Mouse (Mus musculus) forebrain, embryonic 12.5 days (tissue): ENCODE data around the gene Kcnh3. TPM values are rescaled to one million over a fixed set of nuclear protein-coding genes. Genes with fewer than 3 reads are reported as not detected.
"Not testable (repeated sequence)": the region's sequence is repeated elsewhere in the genome, so short reads cannot be mapped to it uniquely, and the experiment has no call there.

Experiments used
- ATAC-seq: fragments of 200-750 bp; cut with Nextera tagmentation; 2 replicates; pipeline ENCODE4 v1.8.0; 2017; ENCODE audit warnings: moderate TSS enrichment; ENCODE audit not compliant: low FRiP score
- H3K27ac ChIP-seq: fragments of 300-500 bp; sonication (generic); 2 replicates; pipeline ENCODE4 v1.5.1; 2016; ENCODE audit warnings: mild to moderate bottlenecking
- H3K27me3 ChIP-seq: fragments of 300-500 bp; sonication (generic); 2 replicates; pipeline ENCODE4 v1.6.1; 2016; ENCODE audit warnings: mild to moderate bottlenecking
- H3K36me3 ChIP-seq: fragments of 300-500 bp; sonication (generic); replicated peaks from 2 replicates; pipeline ENCODE4 v1.6.1; 2016; ENCODE audit warnings: mild to moderate bottlenecking
- H3K4me1 ChIP-seq: fragments of 300-500 bp; sonication (generic); 2 replicates; pipeline ENCODE4 v1.6.1; 2016
- H3K4me2 ChIP-seq: fragments of 300-500 bp; sonication (generic); 2 replicates; pipeline ENCODE4 v1.6.1; 2016; ENCODE audit warnings: mild to moderate bottlenecking, moderate library complexity
- H3K4me3 ChIP-seq: fragments of 300-500 bp; sonication (generic); replicated peaks from 2 replicates; pipeline ENCODE4 v1.5.1; 2016; ENCODE audit warnings: mild to moderate bottlenecking
- H3K9ac ChIP-seq: fragments of 300-500 bp; sonication (generic); 2 replicates; pipeline ENCODE4 v1.6.1; 2016; ENCODE audit warnings: mild to moderate bottlenecking
- H3K9me3 ChIP-seq: fragments of 300-500 bp; sonication (generic); 2 replicates; pipeline ENCODE4 v1.6.1; 2016
- WGBS: fragments of 180-500 bp; shearing (Covaris S2); methylation state at CpG from one replicate; pipeline ENCODE4 v1.1.7; 2016; 5-methylcytosine and 5-hydroxymethylcytosine counted together
- polyA plus RNA-seq: library from polyadenylated mRNA; unstranded; fragments of >200 nt; fragmentation: Nextera tagmentation; extraction: Ambion mirVana; gene quantifications from 2 replicates; pipeline ENCODE4 v1.2.1, GENCODE M21; 2016

The Kcnh3 gene
- polyA plus RNA-seq, 1 experiment from 2014 or later: 0.60 TPM

- no peak for ATAC-seq
- H3K36me3 ChIP-seq: no peaks in the 10 kb centered on the region
- H3K27me3 ChIP-seq: peaks cover 89% of the 10 kb centered on the region
- peak overlapping the region; percentile 64 for H3K4me2 ChIP-seq
- H3K9me3 ChIP-seq: no peaks in the 10 kb centered on the region
- no peak overlapping the region for H3K27ac ChIP-seq
- WGBS: 4% methylated on average over 18 of the region's 18 CpGs
- H3K9ac ChIP-seq: peak overlapping the region; percentile 44; the same call in 1 of the 2 replicates
- H3K4me3 ChIP-seq: peak overlapping the region; percentile 44
- peaks cover 37% of the 10 kb centered on the region for H3K4me1 ChIP-seq
Observed at GRCm38 (mm10) chr15:99222794-99223584, 1.7 kb upstream of the Kcnh3 start.

- Histone ChIP-seq H3K9me3 (no peaks in the 10 kb centered on the region), H3K4me3 (peak overlapping the region; percentile 44), H3K9ac (peak overlapping the region; percentile 44), H3K4me2 (peak overlapping the region; percentile 64), H3K27ac (no peak overlapping the region), H3K36me3 (no peaks in the 10 kb centered on the region), H3K4me1 (peaks cover 37% of the 10 kb centered on the region), H3K27me3 (peaks cover 96% of the 10 kb centered on the region)
- WGBS: under 1% methylated on average over 44 of the region's 46 CpGs
- no peak for ATAC-seq
Observed at GRCm38 (mm10) chr15:99223585-99224207, 965 bp upstream of the Kcnh3 start.

GRCm38 (mm10) chr15:99225081-99225810 lies 585 bp downstream of the Kcnh3 start:
- Histone ChIP-seq H3K9ac (no peak overlapping the region), H3K27me3 (peaks cover 100% of the 10 kb centered on the region), H3K27ac (no peak overlapping the region), H3K4me3 (peak overlapping the region; percentile 44), H3K4me2 (peak overlapping the region; percentile 64), H3K9me3 (no peaks in the 10 kb centered on the region), H3K4me1 (peaks cover 37% of the 10 kb centered on the region), H3K36me3 (no peaks in the 10 kb centered on the region)
- ATAC-seq: no peak
- WGBS: under 1% methylated on average over 22 of the region's 22 CpGs

GRCm38 (mm10) chr15:99226090-99226489 lies 1.4 kb downstream of the Kcnh3 start:
- H3K9ac ChIP-seq: no peak overlapping the region
- H3K27ac ChIP-seq: no peak overlapping the region
- peaks cover 100% of the 10 kb centered on the region for H3K27me3 ChIP-seq
- no peak for ATAC-seq
- peaks cover 37% of the 10 kb centered on the region for H3K4me1 ChIP-seq
- 13% methylated on average over 14 of the region's 14 CpGs for WGBS
- H3K36me3 ChIP-seq: no peaks in the 10 kb centered on the region
- no peak overlapping the region for H3K4me2 ChIP-seq
- no peaks in the 10 kb centered on the region for H3K9me3 ChIP-seq
- no peak overlapping the region for H3K4me3 ChIP-seq

- H3K4me3 ChIP-seq: no peak overlapping the region
- H3K4me1 ChIP-seq: no peaks in the 10 kb centered on the region
- peaks cover 67% of the 10 kb centered on the region for H3K27me3 ChIP-seq
- no peak overlapping the region for H3K9ac ChIP-seq
- no peaks in the 10 kb centered on the region for H3K9me3 ChIP-seq
- H3K27ac ChIP-seq: no peak overlapping the region
- no peaks in the 10 kb centered on the region for H3K36me3 ChIP-seq
- 73% methylated on average over 10 of the region's 10 CpGs for WGBS
- ATAC-seq: no peak
- no peak overlapping the region for H3K4me2 ChIP-seq
Observed at GRCm38 (mm10) chr15:99231998-99232397, 7.3 kb downstream of the Kcnh3 start.

DNA sequence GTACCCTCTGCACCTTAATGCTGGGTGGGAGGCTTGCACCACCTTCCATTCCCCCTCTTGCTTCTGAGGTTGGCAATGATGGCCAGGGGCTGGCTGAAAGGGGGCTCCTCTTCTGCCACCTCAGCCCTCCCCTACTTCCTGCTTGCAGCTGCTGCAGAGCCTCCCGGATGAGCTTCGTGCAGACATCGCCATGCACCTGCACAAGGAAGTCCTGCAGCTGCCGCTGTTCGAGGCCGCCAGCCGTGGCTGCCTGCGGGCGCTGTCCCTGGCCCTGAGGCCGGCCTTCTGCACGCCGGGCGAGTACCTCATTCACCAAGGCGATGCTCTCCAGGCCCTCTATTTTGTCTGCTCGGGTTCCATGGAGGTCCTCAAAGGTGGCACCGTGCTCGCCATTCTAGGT lies 9.1 kb downstream of the Kcnh3 start:
- Histone ChIP-seq H3K9ac (no peak overlapping the region), H3K4me3 (no peak overlapping the region), H3K27me3 (peaks cover 50% of the 10 kb centered on the region), H3K9me3 (no peaks in the 10 kb centered on the region), H3K4me2 (no peak overlapping the region), H3K27ac (no peak overlapping the region), H3K36me3 (no peaks in the 10 kb centered on the region), H3K4me1 (0 out of 2 replicates have a peak, but pooled peaks cover 2% of the 10 kb centered on the region)
- WGBS: 64% methylated on average over 17 of the region's 17 CpGs
- ATAC-seq: no peak

GRCm38 (mm10) chr15:99234326-99235010 lies 9.8 kb downstream of the Kcnh3 start:
- no peak for ATAC-seq
- Histone ChIP-seq H3K4me3 (no peak overlapping the region), H3K27ac (no peak overlapping the region), H3K36me3 (no peaks in the 10 kb centered on the region), H3K9ac (no peak overlapping the region), H3K4me1 (0 out of 2 replicates have a peak, but pooled peaks cover 2% of the 10 kb centered on the region), H3K4me2 (no peak overlapping the region), H3K9me3 (no peaks in the 10 kb centered on the region), H3K27me3 (peaks cover 43% of the 10 kb centered on the region)
- 58% methylated on average over 12 of the region's 12 CpGs for WGBS

GRCm38 (mm10) chr15:99238006-99238405 lies 13.3 kb downstream of the Kcnh3 start:
- Histone ChIP-seq H3K4me2 (no peak overlapping the region), H3K4me3 (no peak overlapping the region), H3K36me3 (peaks cover 25% of the 10 kb centered on the region), H3K4me1 (0 out of 2 replicates have a peak, but pooled peaks cover 2% of the 10 kb centered on the region), H3K9ac (0 out of 2 replicates have a peak overlapping the region, but pooled peaks have one; percentile 25), H3K9me3 (no peaks in the 10 kb centered on the region), H3K27ac (no peak overlapping the region), H3K27me3 (peaks cover 16% of the 10 kb centered on the region; the same call in 1 of the 2 replicates)
- 67% methylated on average over 11 of the region's 11 CpGs for WGBS
- no peak for ATAC-seq

- Histone ChIP-seq H3K27ac (no peak overlapping the region), H3K4me2 (no peak overlapping the region), H3K4me3 (no peak overlapping the region), H3K4me1 (0 out of 2 replicates have a peak, but pooled peaks cover 2% of the 10 kb centered on the region), H3K36me3 (peaks cover 46% of the 10 kb centered on the region), H3K9ac (no peak overlapping the region), H3K27me3 (no peaks in the 10 kb centered on the region), H3K9me3 (no peaks in the 10 kb centered on the region)
- no peak for ATAC-seq
- WGBS: 62% methylated on average over 4 of the region's 4 CpGs
Observed at GRCm38 (mm10) chr15:99240129-99240528, 15.5 kb downstream of the Kcnh3 start.

GRCm38 (mm10) chr15:99241249-99241648 lies 16.6 kb downstream of the Kcnh3 start:
- ATAC-seq: no peak
- H3K4me2 ChIP-seq: no peak overlapping the region
- H3K36me3 ChIP-seq: peaks cover 57% of the 10 kb centered on the region
- no peak overlapping the region for H3K9ac ChIP-seq
- no peak overlapping the region for H3K27ac ChIP-seq
- 79% methylated on average over 4 of the region's 4 CpGs for WGBS
- H3K27me3 ChIP-seq: no peaks in the 10 kb centered on the region
- H3K4me1 ChIP-seq: 0 out of 2 replicates have a peak, but pooled peaks cover 2% of the 10 kb centered on the region
- H3K9me3 ChIP-seq: no peaks in the 10 kb centered on the region
- H3K4me3 ChIP-seq: no peak overlapping the region

DNA sequence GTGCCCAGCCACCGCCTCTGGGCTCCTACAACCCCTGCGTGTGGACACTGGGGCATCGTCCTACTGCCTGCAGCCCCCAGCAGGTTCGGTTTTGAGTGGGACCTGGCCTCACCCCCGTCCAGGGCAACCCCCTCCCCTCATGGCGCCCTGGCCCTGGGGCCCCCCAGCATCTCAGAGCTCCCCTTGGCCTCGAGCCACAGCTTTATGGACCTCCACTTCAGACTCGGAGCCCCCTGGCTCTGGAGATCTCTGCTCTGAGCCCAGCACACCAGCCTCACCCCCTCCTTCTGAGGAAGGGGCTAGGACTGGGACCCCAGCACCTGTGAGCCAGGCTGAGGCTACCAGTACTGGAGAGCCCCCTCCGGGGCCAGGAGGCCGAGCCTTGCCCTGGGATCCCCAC lies 17.4 kb downstream of the Kcnh3 start:
- Histone ChIP-seq H3K36me3 (peaks cover 65% of the 10 kb centered on the region), H3K4me2 (no peak overlapping the region), H3K4me3 (no peak overlapping the region), H3K27ac (no peak overlapping the region), H3K4me1 (0 out of 2 replicates have a peak, but pooled peaks cover 2% of the 10 kb centered on the region), H3K27me3 (no peaks in the 10 kb centered on the region), H3K9ac (no peak overlapping the region), H3K9me3 (no peaks in the 10 kb centered on the region)
- 91% methylated on average over 10 of the region's 10 CpGs for WGBS
- ATAC-seq: no peak

GRCm38 (mm10) chr15:99246736-99247135 lies 22.1 kb downstream of the Kcnh3 start:
- ATAC-seq: not testable (repeated sequence)
- WGBS: 92% methylated on average over 6 of the region's 6 CpGs

More at GRCm38 (mm10) chr15:99246736-99247135, 22.1 kb downstream of the Kcnh3 start:
- H3K4me1 ChIP-seq: peaks cover 10% of the 10 kb centered on the region
- H3K9me3 ChIP-seq, H3K27me3 ChIP-seq, H3K9ac ChIP-seq, H3K4me3 ChIP-seq, H3K4me2 ChIP-seq, H3K27ac ChIP-seq: not testable (repeated sequence)
- peaks cover 80% of the 10 kb centered on the region for H3K36me3 ChIP-seq
